Mouse (Mus musculus) heart, adult 2 months (tissue): ENCODE measurements around the gene Mfsd11. TPM values are rescaled to one million over a fixed set of nuclear protein-coding genes. Genes with fewer than 3 reads are reported as not detected.

Experiments used
- DNase-seq, 2 experiments: peaks; one replicate each; pipeline ENCODE4 v3.0.0; 2021
- H3K27ac ChIP-seq: fragments of 200-600 bp; 2 replicates; pipeline ENCODE4 v1.8.1; 2022
- H3K27me3 ChIP-seq: fragments of 200-500 bp; 2 replicates; pipeline ENCODE4 v1.6.1; 2012; ENCODE audit warnings: mild to moderate bottlenecking, low read length, inconsistent platforms, mixed read lengths; ENCODE audit not compliant: control insufficient read depth, insufficient read depth
- H3K36me3 ChIP-seq: fragments of 200-500 bp; 2 replicates; pipeline ENCODE4 v1.6.1; 2012; ENCODE audit warnings: low read length, inconsistent platforms; ENCODE audit not compliant: control insufficient read depth, insufficient read depth
- H3K4me1 ChIP-seq: fragments of 200-500 bp; 2 replicates; pipeline ENCODE4 v1.6.1; 2011; ENCODE audit warnings: low read length; ENCODE audit not compliant: control insufficient read depth, insufficient read depth
- H3K4me3 ChIP-seq: fragments of 200-600 bp; 2 replicates; pipeline ENCODE4 v1.8.1; 2022
- H3K79me2 ChIP-seq: fragments of 200-500 bp; replicated peaks from 2 replicates; pipeline ENCODE4 v1.6.1; 2012; ENCODE audit warnings: mild to moderate bottlenecking, inconsistent platforms, low read length, moderate library complexity, mixed read lengths; ENCODE audit not compliant: control insufficient read depth, insufficient read depth
- H3K9ac ChIP-seq: fragments of 200-500 bp; 2 replicates; pipeline ENCODE4 v1.6.1; 2012; ENCODE audit warnings: low read depth, mild to moderate bottlenecking, control low read depth, inconsistent platforms, low read length, mixed read lengths
- CTCF ChIP-seq: fragments of 200-600 bp; IDR thresholded peaks from 2 replicates; pipeline ENCODE4 v1.8.1; 2022; ENCODE audit warnings: antibody characterized with exemption, mild to moderate bottlenecking, moderate library complexity
- EP300 ChIP-seq: fragments of 200-500 bp; IDR thresholded peaks from 2 replicates; pipeline ENCODE4 v1.6.1; 2011; ENCODE audit warnings: low read depth, low read length, control low read depth; ENCODE audit not compliant: insufficient read depth
- POLR2A ChIP-seq: fragments of 200-500 bp; IDR thresholded peaks from 2 replicates; pipeline ENCODE4 v1.6.1; 2011; ENCODE audit warnings: mild to moderate bottlenecking, low read depth, low read length, control low read depth; ENCODE audit not compliant: insufficient read depth
- WGBS: fragments of 180-500 bp; shearing (Covaris S2); methylation state at CpG from one replicate; pipeline ENCODE4 v1.1.7; 2018; 5-methylcytosine and 5-hydroxymethylcytosine counted together
- intact Hi-C: fragments of 180-260 bp; cut with DNase I; formaldehyde crosslinking; loops from one replicate; pipeline ENCODE4 v1.15.1; 2025
- polyA plus RNA-seq: library from polyadenylated mRNA; depleted of rRNA; stranded (reverse); fragments of >200 nt; gene quantifications from 2 replicates; pipeline ENCODE4 v1.2.3, GENCODE M21; 2012
- total RNA-seq, 2 experiments: library from RNA; stranded (reverse); gene quantifications; 2 replicates each; pipeline ENCODE4 v1.2.3; 2021

Mfsd11 gene
- total and polyA plus RNA-seq, 3 experiments = 23.8 to 33.5 (median 29.9) TPM

- 49% methylated on average over 21 of the region's 21 CpGs for WGBS
- H3K36me3 ChIP-seq = no peaks in the 10 kb centered on the region
- H3K27me3 ChIP-seq = no peaks in the 10 kb centered on the region
- intact Hi-C loops = loop anchor here (10.0 kb wide), 1 partner anchor 318 kb away; the partner anchor contains the start of gene Prpsap1
- peak; percentile 58 to 62 for DNase-seq
- H3K27ac ChIP-seq = peak overlapping the region; percentile 91
- H3K4me1 ChIP-seq = peaks cover 22% of the 10 kb centered on the region
- TF ChIP-seq POLR2A (no peak), EP300 (0 out of 2 replicates have a peak, but pooled peaks have one; percentile 10)
- no peak overlapping the region for H3K9ac ChIP-seq
- no peaks in the 10 kb centered on the region for H3K79me2 ChIP-seq
- no peak overlapping the region for H3K4me3 ChIP-seq
Measured at GRCm38 (mm10) chr11:116812793-116813529, 39.3 kb upstream of the Mfsd11 start.

DNA sequence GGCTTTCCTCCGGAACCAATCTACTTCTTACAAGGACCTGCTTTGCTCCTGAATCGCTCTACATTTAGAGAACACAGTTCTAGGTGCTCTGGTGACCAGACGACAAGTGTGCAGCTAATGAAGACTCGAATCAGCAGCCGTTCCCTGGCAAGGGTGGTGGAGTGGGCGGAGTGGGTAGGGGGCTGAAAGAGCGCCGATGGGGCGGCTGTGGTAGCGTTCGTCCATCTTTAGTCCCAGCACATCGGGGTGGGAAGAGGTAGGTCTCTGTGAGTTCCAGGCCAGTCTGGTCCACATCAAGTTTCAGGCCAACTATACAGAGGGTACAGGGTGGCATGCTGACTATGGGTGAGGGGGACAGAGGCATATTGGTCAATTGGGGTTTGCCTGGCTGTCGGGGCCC lies 38.6 kb upstream of the Mfsd11 start:
- no peaks in the 10 kb centered on the region; the same call in 1 of the 2 replicates for H3K79me2 ChIP-seq
- no peaks in the 10 kb centered on the region for H3K36me3 ChIP-seq
- peak overlapping the region; percentile 91 for H3K27ac ChIP-seq
- no peak overlapping the region for H3K4me3 ChIP-seq
- intact Hi-C loops = loop anchor here (10.0 kb wide), 1 partner anchor 319 kb away; the partner anchor contains the start of gene Prpsap1
- H3K4me1 ChIP-seq = peaks cover 24% of the 10 kb centered on the region
- DNase-seq = no peak
- WGBS = 81% methylated on average over 13 of the region's 13 CpGs
- 0 out of 2 replicates have a peak overlapping the region, but pooled peaks have one; percentile 15 for H3K9ac ChIP-seq
- TF ChIP-seq CTCF (no peak), EP300 (no peak)
- no peaks in the 10 kb centered on the region for H3K27me3 ChIP-seq

GRCm38 (mm10) chr11:116814076-116814883 lies 38.0 kb upstream of the Mfsd11 start:
- intact Hi-C loops = loop anchor here (10.0 kb wide), 1 partner anchor 319 kb away; the partner anchor contains the start of gene Prpsap1
- 23% methylated on average over 20 of the region's 20 CpGs for WGBS
- H3K4me3 ChIP-seq = no peak overlapping the region
- no peaks in the 10 kb centered on the region; the same call in 1 of the 2 replicates for H3K79me2 ChIP-seq
- H3K36me3 ChIP-seq = no peaks in the 10 kb centered on the region
- peaks cover 24% of the 10 kb centered on the region for H3K4me1 ChIP-seq
- TF ChIP-seq CTCF = peak; percentile 16
- 0 out of 2 replicates have a peak, but pooled peaks have one; percentile 23 for TF ChIP-seq EP300
- TF ChIP-seq POLR2A = peak; percentile 31; the same call in 1 of the 2 replicates
- no peaks in the 10 kb centered on the region for H3K27me3 ChIP-seq
- DNase-seq = peak; percentile 77 to 83
- peak overlapping the region; percentile 91 for H3K27ac ChIP-seq
- H3K9ac ChIP-seq = peak overlapping the region; percentile 47

- peaks cover 30% of the 10 kb centered on the region for H3K4me1 ChIP-seq
- intact Hi-C loops = loop anchor here (10.0 kb wide), 1 partner anchor 320 kb away; the partner anchor contains the start of gene Prpsap1
- no peaks in the 10 kb centered on the region for H3K36me3 ChIP-seq
- H3K79me2 ChIP-seq = no peaks in the 10 kb centered on the region; the same call in 1 of the 2 replicates
- DNase-seq = no peak
- H3K27me3 ChIP-seq = no peaks in the 10 kb centered on the region
- peak overlapping the region; percentile 47 for H3K9ac ChIP-seq
- TF ChIP-seq CTCF = no peak
- no peak for TF ChIP-seq POLR2A
- 0 out of 2 replicates have a peak, but pooled peaks have one; percentile 5 for TF ChIP-seq EP300
- WGBS = 38% methylated on average over 7 of the region's 7 CpGs
- H3K27ac ChIP-seq = peak overlapping the region; percentile 91
- H3K4me3 ChIP-seq = no peak overlapping the region
Measured at GRCm38 (mm10) chr11:116814884-116815415, 37.3 kb upstream of the Mfsd11 start.

DNA sequence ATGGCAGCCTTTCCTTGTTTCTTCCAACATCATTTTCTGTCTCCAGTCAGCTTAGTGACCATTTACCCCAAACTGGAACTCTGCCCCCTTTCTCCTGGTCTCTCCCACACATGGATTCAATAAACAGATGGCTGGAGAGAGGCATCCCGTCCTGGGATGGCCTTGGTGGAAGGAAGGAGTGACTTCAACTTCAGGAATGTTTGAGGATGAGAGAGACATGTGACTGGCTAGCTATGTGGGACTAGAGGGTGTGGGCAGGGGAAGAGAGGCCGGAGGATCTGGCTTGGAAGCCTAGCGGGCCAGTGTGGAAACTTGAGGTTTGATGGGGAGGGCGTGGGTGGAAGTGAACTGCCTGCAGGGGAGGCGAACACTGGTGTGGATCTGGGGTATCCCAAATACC lies 35.5 kb upstream of the Mfsd11 start:
- no peak overlapping the region for H3K9ac ChIP-seq
- peak overlapping the region; percentile 26 for H3K27ac ChIP-seq
- H3K4me3 ChIP-seq = no peak overlapping the region
- peak in 1 of 2 experiments; percentile 59 for DNase-seq
- no peaks in the 10 kb centered on the region; the same call in 1 of the 2 replicates for H3K79me2 ChIP-seq
- peaks cover 45% of the 10 kb centered on the region for H3K4me1 ChIP-seq
- 35% methylated on average over 5 of the region's 5 CpGs for WGBS
- H3K27me3 ChIP-seq = no peaks in the 10 kb centered on the region
- no peaks in the 10 kb centered on the region for H3K36me3 ChIP-seq
- intact Hi-C loops = loop anchor here (10.0 kb wide), 1 partner anchor 322 kb away; the partner anchor contains the start of gene Prpsap1
- TF ChIP-seq POLR2A (no peak), EP300 (peak; percentile 60; the same call in 1 of the 2 replicates)
